7 mouse cellular contexts compared by ENCODE assay signal in genomic region chr4:48481287-48481686, GRCm38 (mm10). TPM values are rescaled to one million over a fixed set of nuclear protein-coding genes. Genes with fewer than 3 reads are reported as not detected.
DNase-seq lines count a peak whose midpoint lies in the region; ATAC-seq and TF ChIP-seq lines count a peak whose summit lies in the region.

No protein-coding gene starts in this region.

- no peak overlapping the region for H3K4me3 ChIP-seq in liver, embryonic 14.5 days (ENCODE audit: insufficient read depth in 1 of 2, low read depth in 2 of 2, low read length in 2 of 2)

- intact Hi-C loops in left cerebral cortex, postnatal 4 days (cut with DNase I): no loop called here
- intact Hi-C loops in left cerebral cortex, postnatal 25 days (cut with DNase I): no loop called here

- ATAC-seq in liver, embryonic 14.5 days (ENCODE audit: insufficient read depth): no peak

- no peak for TF ChIP-seq EP300 in liver, embryonic 14.5 days (IDR thresholded peaks at IDR 0.05; ENCODE audit: low read depth)

- DNase-seq in left cerebral cortex, postnatal 4 days: peak; percentile 10
- no peak for DNase-seq in left cerebral cortex, postnatal 25 days (ENCODE audit: low spot score in 2 of 2)
- DNase-seq in Muller cell, postnatal 12 days (ENCODE audit: inconsistent ontology term): peak; percentile 11
- peak; percentile 28 to 41 for DNase-seq in adrenal gland, postnatal 36 days
- DNase-seq in liver, embryonic 14.5 days (ENCODE audit: low read depth in 3 of 3, low spot score in 3 of 3): no peak
- DNase-seq in thymus, postnatal 0 days (ENCODE audit: low spot score): peak; percentile 14
- DNase-seq in urinary bladder, adult 2 months (ENCODE audit: low spot score): no peak

- H3K4me2 ChIP-seq in liver, embryonic 14.5 days (ENCODE audit: low read depth): no peak overlapping the region

- no peaks in the 10 kb centered on the region; the same call in 1 of the 2 replicates for H3K27me3 ChIP-seq in liver, embryonic 14.5 days (ENCODE audit: control insufficient read depth, insufficient read depth, low read length)

- H3K9ac ChIP-seq in liver, embryonic 14.5 days (replicated peaks): no peak overlapping the region

- TF ChIP-seq CTCF in liver, embryonic 14.5 days (IDR thresholded peaks at IDR 0.05; ENCODE audit: low read depth): peak; percentile 40

- no peaks in the 10 kb centered on the region for H3K9me3 ChIP-seq in liver, embryonic 14.5 days (ENCODE audit: control insufficient read depth, low read length)

- WGBS in liver, embryonic 14.5 days (ENCODE audit: insufficient replicate concordance): 7% methylated on average over 2 of the region's 2 CpGs

- no peaks in the 10 kb centered on the region for H3K4me1 ChIP-seq in liver, embryonic 14.5 days (replicated peaks; ENCODE audit: control insufficient read depth in 2 of 2, insufficient read depth in 2 of 2, low read length in 1 of 2)

- H3K36me3 ChIP-seq in liver, embryonic 14.5 days (replicated peaks; ENCODE audit: control insufficient read depth, insufficient read depth, low read depth): no peaks in the 10 kb centered on the region

- no peak overlapping the region for H3K27ac ChIP-seq in liver, embryonic 14.5 days

RNA-seq across cellular contexts. Expression of gene Tex10, which starts 8.0 kb away (rescaled TPM):
- 10 to 100 TPM; 30.6 to 35.7 TPM for total RNA-seq in left cerebral cortex, postnatal 4 days (2021)
- 10 to 100 TPM; 25.4 to 25.7 TPM for total RNA-seq in left cerebral cortex, postnatal 25 days (2021)
- total RNA-seq in adrenal gland, postnatal 36 days (2021): 10 to 100 TPM; 21.2 to 26.7 TPM
- 7.8 and 10.5 TPM in 2 replicates for polyA plus RNA-seq in liver, embryonic 14.5 days (2012; rRNA removed)
- polyA plus RNA-seq in liver, embryonic 14.5 days (2014; fragmentation: Nextera tagmentation; extraction: Ambion mirVana): 21.9 and 23.4 TPM in 2 replicates
- 44.0 and 46.6 TPM in 2 replicates for polyA plus RNA-seq in thymus, postnatal 0 days (2015; fragmentation: Nextera tagmentation; extraction: Ambion mirVana)
- polyA plus RNA-seq in urinary bladder, adult 2 months (2012; rRNA removed): 26.3 and 36.6 TPM in 2 replicates

RNA-seq across cellular contexts. Expression of gene Msantd3, which starts 58.4 kb away (rescaled TPM):
- 10 to 100 TPM; 43.8 to 48.5 TPM for total RNA-seq in left cerebral cortex, postnatal 4 days (2021)
- total RNA-seq in left cerebral cortex, postnatal 25 days (2021): 10 to 100 TPM; 25.3 to 26.5 TPM
- 10 to 100 TPM; 16.7 to 17.0 TPM for total RNA-seq in adrenal gland, postnatal 36 days (2021)
- 1.3 and 2.1 TPM in 2 replicates for polyA plus RNA-seq in liver, embryonic 14.5 days (2012; rRNA removed)
- 1.5 and 2.4 TPM in 2 replicates for polyA plus RNA-seq in liver, embryonic 14.5 days (2014; fragmentation: Nextera tagmentation; extraction: Ambion mirVana)
- polyA plus RNA-seq in thymus, postnatal 0 days (2015; fragmentation: Nextera tagmentation; extraction: Ambion mirVana): 3.6 and 4.8 TPM in 2 replicates
- 22.6 and 25.4 TPM in 2 replicates for polyA plus RNA-seq in urinary bladder, adult 2 months (2012; rRNA removed)

Comparison
In these comparisons a context has a peak if more than half of its experiments do, and no peak if none do; other contexts are left out.
1. DNase-seq: peak in left cerebral cortex, postnatal 4 days (single experiment), Muller cell, postnatal 12 days (single experiment), adrenal gland, postnatal 36 days (2 of 2) and thymus, postnatal 0 days (single experiment); none in left cerebral cortex, postnatal 25 days (0 of 2), liver, embryonic 14.5 days (0 of 3) and urinary bladder, adult 2 months (single experiment).